Comparison of ENCODE assay signal across 17 mouse cellular contexts in genomic region chr13:55449205-55449604, GRCm38 (mm10). TPM values are rescaled to one million over a fixed set of nuclear protein-coding genes. Genes with fewer than 3 reads are reported as not detected.
A peak's percentile ranks its signal among the peaks of the same experiment; 100 is the strongest.
DNase-seq lines count a peak whose midpoint lies in the region; ATAC-seq and TF ChIP-seq lines count a peak whose summit lies in the region.
"Had no signal": no experiment of that assay in that cellular context is flagged by ENCODE, and none has a peak within 500 bp of the region (broad histone marks: within the 10 kb centered on the region; RNA-seq: fewer than 3 reads in every experiment).

No protein-coding gene starts in this region.

- peaks cover 13% of the 10 kb centered on the region for H3K4me1 ChIP-seq in intestine, postnatal 0 days (replicated peaks; ENCODE audit: control insufficient read depth, insufficient read depth, low read length)
- H3K4me1 ChIP-seq in intestine, embryonic 16.5 days (ENCODE audit: control insufficient read depth, insufficient read depth, low read length), result peaks cover 22% of the 10 kb centered on the region
- peaks cover 83% of the 10 kb centered on the region for H3K4me1 ChIP-seq in E14TG2a.4 (replicated peaks; ENCODE audit: low read depth, low read length)

- no peak overlapping the region for H3K4me2 ChIP-seq in intestine, postnatal 0 days (replicated peaks; ENCODE audit: low read depth)
- H3K4me2 ChIP-seq in intestine, embryonic 16.5 days (ENCODE audit: low read depth, low read length), result no peak overlapping the region
- H3K4me2 ChIP-seq: heart, embryonic 11.5 days had no signal

- H3K4me3 ChIP-seq in intestine, postnatal 0 days (ENCODE audit: low read depth, low read length), result no peak overlapping the region
- H3K4me3 ChIP-seq in intestine, embryonic 16.5 days (ENCODE audit: low read length), result no peak overlapping the region
- H3K4me3 ChIP-seq in E14TG2a.4 (replicated peaks; ENCODE audit: low read length), result peak overlapping the region; percentile 98
- H3K4me3 ChIP-seq: erythroblast, embryonic 14.5 days; layer of hippocampus, adult 2 months; midbrain, embryonic 10.5 days had no signal

- H3K27me3 ChIP-seq in intestine, postnatal 0 days (replicated peaks; ENCODE audit: control insufficient read depth, insufficient read depth, low read length), result no peaks in the 10 kb centered on the region
- H3K27me3 ChIP-seq in intestine, embryonic 16.5 days (replicated peaks; ENCODE audit: control insufficient read depth, insufficient read depth, low read length), result no peaks in the 10 kb centered on the region
- no peaks in the 10 kb centered on the region for H3K27me3 ChIP-seq in E14TG2a.4 (ENCODE audit: insufficient read depth, low read length)

- DNase-seq in induced T-regulatory cell, adult 2 months (ENCODE audit: low read depth), result peak; percentile 50
- peak; percentile 50 for DNase-seq in thymus, postnatal 0 days (ENCODE audit: low spot score)
- DNase-seq in urinary bladder, postnatal 25 days (ENCODE audit: low spot score), result no peak
- DNase-seq in lung, postnatal 36 days, result no peak
- DNase-seq in embryo, embryonic 11 days, result no peak
- DNase-seq: cerebellum, adult 9-10 months; forebrain, postnatal 0 days; heart, postnatal 36 days; right cerebral cortex, adult 18-20 months had no signal

- no peak for TF ChIP-seq CTCF in intestine, postnatal 0 days (IDR thresholded peaks at IDR 0.05; ENCODE audit: low read depth)
- TF ChIP-seq CTCF in E14TG2a.4 (conservative IDR thresholded peaks at IDR 0.05; ENCODE audit: low read length), result no peak

- ATAC-seq in intestine, postnatal 0 days, result no peak
- no peak for ATAC-seq in intestine, embryonic 16.5 days
- ATAC-seq: forebrain, postnatal 0 days; lung, postnatal 0 days had no signal

- 89% methylated on average over 9 of the region's 9 CpGs for WGBS in intestine, postnatal 0 days
- WGBS in intestine, embryonic 16.5 days, result 90% methylated on average over 9 of the region's 9 CpGs

- no peaks in the 10 kb centered on the region for H3K9me3 ChIP-seq in intestine, postnatal 0 days (ENCODE audit: control insufficient read depth)
- no peaks in the 10 kb centered on the region for H3K9me3 ChIP-seq in intestine, embryonic 16.5 days (ENCODE audit: control insufficient read depth, low read length)
- H3K9me3 ChIP-seq in E14TG2a.4 (ENCODE audit: low read length), result no peaks in the 10 kb centered on the region
- H3K9me3 ChIP-seq: midbrain, embryonic 10.5 days had no signal

- H3K27ac ChIP-seq in intestine, postnatal 0 days (ENCODE audit: low read depth, low read length), result 0 out of 2 replicates have a peak overlapping the region, but pooled peaks have one; percentile 15
- no peak overlapping the region for H3K27ac ChIP-seq in intestine, embryonic 16.5 days (ENCODE audit: low read length)
- H3K27ac ChIP-seq: layer of hippocampus, adult 2 months; midbrain, embryonic 10.5 days had no signal

- H3K36me3 ChIP-seq in intestine, postnatal 0 days (ENCODE audit: control insufficient read depth, insufficient read depth), result peaks cover 39% of the 10 kb centered on the region
- H3K36me3 ChIP-seq in intestine, embryonic 16.5 days (ENCODE audit: control insufficient read depth, insufficient read depth, low read length), result peaks cover 18% of the 10 kb centered on the region
- H3K36me3 ChIP-seq in E14TG2a.4 (ENCODE audit: insufficient read depth, low read length), result peaks cover 77% of the 10 kb centered on the region

- H3K9ac ChIP-seq in intestine, postnatal 0 days (ENCODE audit: low read depth, low read length), result no peak overlapping the region
- no peak overlapping the region for H3K9ac ChIP-seq in intestine, embryonic 16.5 days (ENCODE audit: low read depth, low read length)
- H3K9ac ChIP-seq: forebrain, postnatal 0 days had no signal

RNA-seq across cellular contexts. Expression of gene Grk6, which starts 4.3 kb away (rescaled TPM):
- polyA plus RNA-seq in intestine, postnatal 0 days (2015; fragmentation: Nextera tagmentation; extraction: Ambion mirVana), result 10.5 and 11.4 TPM in 2 replicates
- 13.6 and 16.2 TPM in 2 replicates for polyA plus RNA-seq in intestine, embryonic 16.5 days (2015; fragmentation: Nextera tagmentation; extraction: Ambion mirVana)
- 76.9 and 87.8 TPM in 2 replicates for polyA plus RNA-seq in thymus, postnatal 0 days (2015; fragmentation: Nextera tagmentation; extraction: Ambion mirVana)

RNA-seq across cellular contexts. Expression of gene Prr7, which starts 14.9 kb away (rescaled TPM):
- polyA plus RNA-seq in intestine, postnatal 0 days (2015; fragmentation: Nextera tagmentation; extraction: Ambion mirVana), result 0.14 and 0.27 TPM in 2 replicates
- 0.10 and 0.18 TPM in 2 replicates for polyA plus RNA-seq in intestine, embryonic 16.5 days (2015; fragmentation: Nextera tagmentation; extraction: Ambion mirVana)
- 0.27 and 0.46 TPM in 2 replicates for polyA plus RNA-seq in thymus, postnatal 0 days (2015; fragmentation: Nextera tagmentation; extraction: Ambion mirVana)

RNA-seq across cellular contexts. Expression of gene F12, which starts 22.6 kb away (rescaled TPM):
- polyA plus RNA-seq in intestine, postnatal 0 days (2015; fragmentation: Nextera tagmentation; extraction: Ambion mirVana), result 1.2 and 2.3 TPM in 2 replicates
- 1.1 and 4.0 TPM in 2 replicates for polyA plus RNA-seq in intestine, embryonic 16.5 days (2015; fragmentation: Nextera tagmentation; extraction: Ambion mirVana)
- 0.12 TPM in 1 of 2 replicates, not detected in the other for polyA plus RNA-seq in thymus, postnatal 0 days (2015; fragmentation: Nextera tagmentation; extraction: Ambion mirVana)
- polyA plus RNA-seq: lung, postnatal 0 days; midbrain, embryonic 10.5 days had no signal

RNA-seq across cellular contexts. Expression of gene Pfn3, which starts 34.2 kb away (rescaled TPM):
- polyA plus RNA-seq in intestine, postnatal 0 days (2015; fragmentation: Nextera tagmentation; extraction: Ambion mirVana), result not detected in 2 replicates
- not detected in 2 replicates for polyA plus RNA-seq in intestine, embryonic 16.5 days (2015; fragmentation: Nextera tagmentation; extraction: Ambion mirVana)
- not detected in 2 replicates for polyA plus RNA-seq in thymus, postnatal 0 days (2015; fragmentation: Nextera tagmentation; extraction: Ambion mirVana)
- polyA plus RNA-seq: erythroblast, embryonic 14.5 days; heart, embryonic 11.5 days; lung, postnatal 0 days; midbrain, embryonic 10.5 days had no signal

RNA-seq across cellular contexts. Expression of gene Dbn1, which starts 38.7 kb away (rescaled TPM):
- polyA plus RNA-seq in intestine, postnatal 0 days (2015; fragmentation: Nextera tagmentation; extraction: Ambion mirVana), result 31.3 and 34.8 TPM in 2 replicates
- 88.4 and 91.2 TPM in 2 replicates for polyA plus RNA-seq in intestine, embryonic 16.5 days (2015; fragmentation: Nextera tagmentation; extraction: Ambion mirVana)
- 8.4 and 9.3 TPM in 2 replicates for polyA plus RNA-seq in thymus, postnatal 0 days (2015; fragmentation: Nextera tagmentation; extraction: Ambion mirVana)

Comparison
In these comparisons a context has a peak if more than half of its experiments do, and no peak if none do; other contexts are left out.
1. DNase-seq: peak in induced T-regulatory cell, adult 2 months (single experiment) and thymus, postnatal 0 days (single experiment); none in urinary bladder, postnatal 25 days (single experiment), lung, postnatal 36 days (single experiment) and embryo, embryonic 11 days (single experiment).